Mouse (Mus musculus) CH12.LX (cell line): ENCODE results near the gene Kcnn4. TPM values are rescaled to one million over a fixed set of nuclear protein-coding genes. Genes with fewer than 3 reads are reported as not detected.

Experiments
- DNase-seq: peaks from one replicate; pipeline ENCODE4 v3.0.0-alpha.2; 2013; ENCODE audit errors: extremely low read depth
- H3K27ac ChIP-seq: 2 replicates; pipeline ENCODE4 v1.5.1; 2012; ENCODE audit warnings: low read depth, mild to moderate bottlenecking, control low read depth, moderate library complexity; ENCODE audit not compliant: insufficient read depth
- H3K27me3 ChIP-seq: replicated peaks from 2 replicates; pipeline ENCODE3; 2012; ENCODE audit warnings: inconsistent platforms
- H3K36me3 ChIP-seq, 2 experiments: replicated peaks in 1 of 2; 2 replicates each; pipeline versions ENCODE3 to v1.6.1; 2012; ENCODE audit warnings: inconsistent platforms in 1 of 2, low read length in 1 of 2, mild to moderate bottlenecking in 1 of 2, mixed read lengths in 1 of 2, moderate library complexity in 1 of 2; ENCODE audit not compliant: control insufficient read depth in 1 of 2, insufficient read depth in 1 of 2
- H3K4me1 ChIP-seq, 2 experiments: 2 replicates each; pipeline ENCODE4 v1.6.1; 2012; ENCODE audit warnings: inconsistent platforms in 1 of 2, moderate library complexity in 1 of 2; ENCODE audit not compliant: insufficient read depth in 2 of 2, control insufficient read depth in 1 of 2
- H3K4me2 ChIP-seq: 2 replicates; pipeline ENCODE4 v1.6.1; 2012; ENCODE audit warnings: low read depth, mild to moderate bottlenecking, control low read depth; ENCODE audit not compliant: poor library complexity, insufficient read depth, severe bottlenecking
- H3K4me3 ChIP-seq, 3 experiments: fragments of 150-350 bp in 1 of 3; sonication (generic) in 1 of 3; replicated peaks in 1 of 3; 2 replicates each; pipeline versions ENCODE3 to v1.5.1; 2011 to 2012; ENCODE audit warnings: low read depth in 2 of 3, low read length in 2 of 3, mild to moderate bottlenecking in 2 of 3, moderate library complexity in 2 of 3, control low read depth in 1 of 3, improper control_type of control experiment in 1 of 3, inconsistent platforms in 1 of 3, mixed read lengths in 1 of 3; ENCODE audit not compliant: poor library complexity in 1 of 3
- H3K79me2 ChIP-seq: replicated peaks from 2 replicates; pipeline ENCODE4 v1.6.1; 2012; ENCODE audit warnings: mild to moderate bottlenecking, moderate library complexity; ENCODE audit not compliant: control insufficient read depth, poor library complexity, insufficient read depth, severe bottlenecking; ENCODE audit errors: extremely low read depth
- H3K9ac ChIP-seq: 2 replicates; pipeline ENCODE4 v1.6.1; 2012; ENCODE audit warnings: low read depth, mild to moderate bottlenecking, control low read depth, moderate library complexity; ENCODE audit not compliant: insufficient read depth
- H3K9me3 ChIP-seq: replicated peaks from 2 replicates; pipeline ENCODE3; 2012; ENCODE audit warnings: low read length, inconsistent platforms, mixed read lengths
- CHD2 ChIP-seq: IDR thresholded peaks from 2 replicates; pipeline ENCODE4 v1.6.1; 2011; ENCODE audit warnings: low read length, improper control_type of control experiment
- CTCF ChIP-seq, 2 experiments: IDR thresholded peaks in 1 of 2; conservative IDR thresholded peaks in 1 of 2; 2 replicates each; pipeline ENCODE4 v1.5.1; 2011 to 2012; ENCODE audit warnings: low read depth in 2 of 2, low read length in 2 of 2, improper control_type of control experiment in 1 of 2, inconsistent platforms in 1 of 2, mild to moderate bottlenecking in 1 of 2, moderate library complexity in 1 of 2
- EP300 ChIP-seq: IDR thresholded peaks from 2 replicates; pipeline ENCODE4 v1.6.1; 2011; ENCODE audit warnings: low read length, improper control_type of control experiment
- GABPA ChIP-seq: IDR thresholded peaks from 2 replicates; pipeline ENCODE4 v1.6.1; 2012; ENCODE audit warnings: low read depth, low read length, improper control_type of control experiment, inconsistent platforms; ENCODE audit not compliant: insufficient replicate concordance
- HCFC1 ChIP-seq: IDR thresholded peaks from 2 replicates; pipeline ENCODE4 v1.6.1; 2012; ENCODE audit warnings: low read depth, mild to moderate bottlenecking, inconsistent platforms, low read length, improper control_type of control experiment
- IRF4 ChIP-seq: IDR thresholded peaks from 2 replicates; pipeline ENCODE4 v1.6.1; 2014; ENCODE audit warnings: low read depth, mild to moderate bottlenecking, inconsistent platforms, low read length, improper control_type of control experiment
- JUN ChIP-seq: IDR thresholded peaks from 2 replicates; pipeline ENCODE4 v1.6.1; 2011; ENCODE audit warnings: low read depth, mild to moderate bottlenecking, low read length, improper control_type of control experiment, moderate library complexity; ENCODE audit not compliant: insufficient read depth
- KAT2A ChIP-seq: IDR thresholded peaks from 2 replicates; pipeline ENCODE4 v1.6.1; 2012; ENCODE audit warnings: low read length, improper control_type of control experiment, inconsistent platforms; ENCODE audit not compliant: insufficient replicate concordance
- MAFK ChIP-seq: IDR thresholded peaks from 2 replicates; pipeline ENCODE4 v1.6.1; 2011; ENCODE audit warnings: low read length, improper control_type of control experiment; ENCODE audit not compliant: insufficient replicate concordance
- MAX ChIP-seq: IDR thresholded peaks from 2 replicates; pipeline ENCODE4 v1.6.1; 2011; ENCODE audit warnings: low read length, improper control_type of control experiment
- MAZ ChIP-seq: IDR thresholded peaks from 2 replicates; pipeline ENCODE4 v1.6.1; 2012; ENCODE audit warnings: low read depth, mild to moderate bottlenecking, inconsistent platforms, low read length, improper control_type of control experiment, moderate library complexity
- MEF2A ChIP-seq: IDR thresholded peaks from 2 replicates; pipeline ENCODE4 v1.6.1; 2014; ENCODE audit warnings: low read depth, mild to moderate bottlenecking, inconsistent platforms, low read length, improper control_type of control experiment, borderline replicate concordance
- NELFE ChIP-seq: IDR thresholded peaks from 2 replicates; pipeline ENCODE4 v1.6.1; 2011; ENCODE audit warnings: low read depth, low read length, improper control_type of control experiment
- POLR2AphosphoS2 ChIP-seq: IDR thresholded peaks from 2 replicates; pipeline ENCODE4 v1.6.1; 2011; ENCODE audit warnings: low read depth, low read length, improper control_type of control experiment
- RAD21 ChIP-seq: IDR thresholded peaks from 2 replicates; pipeline ENCODE4 v1.6.1; 2011; ENCODE audit warnings: low read depth, mild to moderate bottlenecking, low read length, improper control_type of control experiment, moderate library complexity
- RCOR1 ChIP-seq: conservative IDR thresholded peaks from 2 replicates; pipeline ENCODE4 v1.6.1; 2012; ENCODE audit warnings: low read depth, mild to moderate bottlenecking, inconsistent platforms, low read length, improper control_type of control experiment
- SMC3 ChIP-seq: IDR thresholded peaks from 2 replicates; pipeline ENCODE4 v1.6.1; 2011; ENCODE audit warnings: low read depth, low read length, improper control_type of control experiment
- UBTF ChIP-seq: IDR thresholded peaks from 2 replicates; pipeline ENCODE4 v1.6.1; 2012; ENCODE audit warnings: low read depth, mild to moderate bottlenecking, inconsistent platforms, low read length, improper control_type of control experiment, moderate library complexity
- USF1 ChIP-seq: IDR thresholded peaks from 2 replicates; pipeline ENCODE4 v1.6.1; 2014; ENCODE audit warnings: low read depth, mild to moderate bottlenecking, inconsistent platforms, low read length, improper control_type of control experiment
- USF2 ChIP-seq: conservative IDR thresholded peaks from 2 replicates; pipeline ENCODE4 v1.6.1; 2011; ENCODE audit warnings: low read depth, low read length, improper control_type of control experiment
- ZC3H11A ChIP-seq: IDR thresholded peaks from 2 replicates; pipeline ENCODE4 v1.6.1; 2012; ENCODE audit warnings: low read depth, mild to moderate bottlenecking, inconsistent platforms, low read length, improper control_type of control experiment
- ZMIZ1 ChIP-seq: IDR thresholded peaks from 2 replicates; pipeline ENCODE4 v1.6.1; 2012; ENCODE audit warnings: low read depth, mild to moderate bottlenecking, inconsistent platforms, low read length, improper control_type of control experiment
- ZNF384 ChIP-seq: IDR thresholded peaks from 2 replicates; pipeline ENCODE4 v1.6.1; 2012; ENCODE audit warnings: low read depth, low read length, improper control_type of control experiment, inconsistent platforms
- dilution Hi-C: fragments of 300-500 bp; cut with MboI; formaldehyde crosslinking; loops from 2 replicates; pipeline ENCODE4 v1.14.3; 2020; ENCODE audit warnings: low sequenced_read_pairs; ENCODE audit not compliant: extremely low pct_unique_long_range_greater_than_20kb, extremely low pct_ligation_motif_present
- in situ Hi-C: fragments of 300-500 bp; cut with MboI; formaldehyde crosslinking; loops from 3 replicates; pipeline ENCODE4 v1.14.3; 2019; ENCODE audit warnings: low sequenced_read_pairs, low pct_ligation_motif_present, low pct_unique_long_range_greater_than_20kb, mixed read lengths
- polyA plus RNA-seq: library from polyadenylated mRNA; unstranded; fragments of >175 nt; gene quantifications from 2 replicates; pipeline ENCODE4 v1.2.1, GENCODE M21; 2012; ENCODE audit warnings: low read depth; ENCODE audit not compliant: insufficient read length
- total RNA-seq, 2 experiments: library from RNA; depleted of rRNA; stranded (reverse); fragments of 300-350 nt in 1 of 2; fragments of >200 nt in 1 of 2; gene quantifications; 2 replicates each; pipeline ENCODE4 v1.2.3; 2012 to 2014

The Kcnn4 gene
- total and polyA plus RNA-seq, 3 experiments, result 8.2 to 12.9 (median 10.5) TPM

DNA sequence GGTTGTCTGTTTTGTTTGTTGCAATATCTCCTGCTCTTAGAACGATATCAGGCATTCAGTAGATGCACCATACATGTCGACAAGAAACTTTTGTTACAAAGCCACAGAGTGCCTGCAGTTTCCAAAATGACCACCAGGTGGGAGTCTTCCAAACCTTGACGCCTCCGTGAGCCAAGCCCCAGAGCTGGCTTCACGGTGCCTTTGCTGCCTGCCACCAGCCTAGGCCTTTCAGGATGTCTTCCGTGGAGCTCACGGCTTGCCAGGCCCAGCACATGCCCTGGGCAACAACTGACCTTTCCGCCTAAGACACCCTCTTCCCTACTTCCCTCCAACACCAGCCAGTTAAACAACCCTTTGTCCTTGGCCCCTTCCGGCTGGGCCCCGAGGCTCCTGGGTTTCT is 5.2 kb upstream of the Kcnn4 start:
- H3K27ac ChIP-seq, result no peak overlapping the region
- peak overlapping the region; percentile 51; the same call in 1 of the 2 replicates for H3K4me2 ChIP-seq
- H3K9me3 ChIP-seq, result peaks cover 4% of the 10 kb centered on the region
- no peaks in the 10 kb centered on the region for H3K79me2 ChIP-seq
- H3K9ac ChIP-seq, result no peak overlapping the region
- H3K4me3 ChIP-seq, result no peak overlapping the region
- H3K27me3 ChIP-seq, result peaks cover 10% of the 10 kb centered on the region
- in situ Hi-C loops, result loop anchor here (5.0 kb wide), 1 partner anchor 37 kb away; no protein-coding TSS in a partner anchor
- TF ChIP-seq MAX, result peak; percentile 25; the same call in 1 of the 2 replicates
- 0 out of 2 replicates have a peak, but pooled peaks have one; percentile 59 for TF ChIP-seq UBTF
- no peak for TF ChIP-seq RCOR1
- peak; percentile 99 for TF ChIP-seq SMC3
- TF ChIP-seq CHD2, result no peak
- TF ChIP-seq USF1, result no peak
- TF ChIP-seq NELFE, result 0 out of 2 replicates have a peak, but pooled peaks have one; percentile 33
- TF ChIP-seq CTCF (conservative IDR thresholded peaks at IDR 0.05 in 1 of 2, IDR thresholded peaks at IDR 0.05 in 1 of 2; ENCODE audit: low read depth in 2 of 2, low read length in 2 of 2), result peak; percentile 87 to 97
- peak; percentile 90 for TF ChIP-seq RAD21
- peak; percentile 37; the same call in 1 of the 2 replicates for TF ChIP-seq IRF4
- TF ChIP-seq MAZ, result 0 out of 2 replicates have a peak, but pooled peaks have one; percentile 59
- TF ChIP-seq ZC3H11A, result peak; percentile 93
- TF ChIP-seq, all 38 proteins: peak for 9
- H3K4me1 ChIP-seq, result peaks cover 14 to 27% of the 10 kb centered on the region in 2 experiments
- dilution Hi-C loops, result no loop called here
- peak; percentile 83 for DNase-seq
- H3K36me3 ChIP-seq, result no peaks in the 10 kb centered on the region

DNA sequence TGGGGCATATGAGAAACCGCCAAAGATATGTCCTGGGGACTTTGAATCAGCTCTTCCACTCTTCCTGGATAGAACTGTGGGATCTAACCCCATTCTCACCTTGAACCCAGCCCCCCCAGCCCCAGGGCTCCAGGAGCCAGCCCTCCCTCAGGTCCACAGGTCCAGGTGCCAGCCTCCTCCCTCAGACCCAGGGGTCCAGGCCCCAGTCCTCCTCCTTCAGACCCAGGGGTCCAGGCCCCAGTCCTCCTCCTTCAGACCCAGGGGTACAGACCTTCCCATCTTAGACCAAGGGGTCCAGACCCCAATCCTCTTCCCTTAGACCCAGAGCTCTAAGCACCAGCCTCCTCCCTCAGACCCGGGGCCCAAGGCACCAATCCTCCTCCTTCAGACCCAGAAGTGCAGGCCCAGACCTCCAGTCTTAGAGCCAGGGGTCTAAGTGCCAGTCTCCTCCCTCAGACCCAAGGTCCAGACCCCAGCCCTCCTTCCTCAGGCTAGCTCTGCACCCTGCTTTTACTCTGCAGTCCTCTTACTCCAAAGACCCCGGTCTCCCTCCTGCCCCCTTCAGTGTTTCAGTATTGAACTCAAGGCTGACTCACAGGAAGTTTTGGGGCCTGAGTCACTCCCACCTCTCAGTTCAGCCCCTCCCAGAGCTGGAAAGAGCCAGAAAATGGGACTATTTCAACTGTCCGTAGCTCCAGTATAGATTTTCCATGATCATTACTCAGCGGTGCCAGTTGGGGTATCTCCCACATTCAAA is 4.6 kb upstream of the Kcnn4 start:
- dilution Hi-C loops, result no loop called here
- H3K4me1 ChIP-seq, result peaks cover 20 to 33% of the 10 kb centered on the region in 2 experiments

More for the DNA sequence above, 4.6 kb upstream of the Kcnn4 start:
- Histone ChIP-seq H3K36me3 (no peaks in the 10 kb centered on the region), H3K79me2 (no peaks in the 10 kb centered on the region), H3K9me3 (peaks cover 4% of the 10 kb centered on the region), H3K27ac (no peak overlapping the region), H3K4me2 (no peak overlapping the region), H3K9ac (no peak overlapping the region), H3K27me3 (peaks cover 10% of the 10 kb centered on the region), H3K4me3 (no peak overlapping the region)
- in situ Hi-C loops, result loop anchor here (5.0 kb wide), 1 partner anchor 37 kb away; no protein-coding TSS in a partner anchor
- TF ChIP-seq KAT2A, result no peak
- TF ChIP-seq GABPA, result no peak
- no peak for TF ChIP-seq MAFK
- no peak for TF ChIP-seq SMC3
- no peak for TF ChIP-seq CHD2
- no peak for TF ChIP-seq MEF2A
- TF ChIP-seq HCFC1, result no peak
- TF ChIP-seq NELFE, result no peak
- no peak for TF ChIP-seq ZMIZ1
- no peak for TF ChIP-seq ZNF384
- TF ChIP-seq MAX, result no peak
- TF ChIP-seq POLR2AphosphoS2, result no peak
- no peak for TF ChIP-seq USF2
- TF ChIP-seq EP300, result no peak
- no peak for TF ChIP-seq IRF4
- TF ChIP-seq JUN, result no peak
- TF ChIP-seq USF1, result no peak
- no peak for DNase-seq
